Mouse (Mus musculus) E14TG2a.4 (cell line): ENCODE results near the gene Golph3l.

ENCODE experiments used
- CTCF ChIP-seq: conservative IDR thresholded peaks from 2 replicates; pipeline ENCODE4 v1.5.1; 2014; ENCODE audit warnings: low read length
- NANOG ChIP-seq: IDR thresholded peaks from 2 replicates; pipeline ENCODE4 v1.6.1; 2014; ENCODE audit warnings: borderline replicate concordance, low read length, mixed read lengths

- no peak for TF ChIP-seq CTCF
- TF ChIP-seq NANOG, result peak; percentile 33; the same call in 1 of the 2 replicates
Measured at GRCm38 (mm10) chr3:95652871-95653270, 64.1 kb downstream of the Golph3l start.
